Mouse (Mus musculus): ENCODE measurements at regions not wholly inside any gene's neighbourhood (a gene's known extent, or its start where the extent isn't known, plus 50 kb on each side); places are given as distances from the start of the nearest gene placed in this dataset.

- no peak overlapping the region for H3K4me2 ChIP-seq (replicated peaks; ENCODE audit: low read depth, low read length)
- no peak overlapping the region for H3K27ac ChIP-seq (ENCODE audit: low read depth, low read length)
- no peaks in the 10 kb centered on the region for H3K27me3 ChIP-seq (ENCODE audit: control insufficient read depth, insufficient read depth, low read length)
- ATAC-seq (ENCODE audit: low FRiP score) (peak; percentile 51), DNase-seq (ENCODE audit: low spot score) (peak; percentile 19)
- no peaks in the 10 kb centered on the region for H3K36me3 ChIP-seq (ENCODE audit: control insufficient read depth, insufficient read depth, low read length)
- no peaks in the 10 kb centered on the region for H3K4me1 ChIP-seq (replicated peaks; ENCODE audit: control insufficient read depth, insufficient read depth, low read length)
- 57% methylated on average over 11 of the region's 11 CpGs for WGBS
- no peak overlapping the region for H3K9ac ChIP-seq (ENCODE audit: low read depth, low read length)
- no peaks in the 10 kb centered on the region for H3K9me3 ChIP-seq (ENCODE audit: control insufficient read depth, low read length)
- no peak overlapping the region for H3K4me3 ChIP-seq (ENCODE audit: low read depth, low read length)
Observed at GRCm38 (mm10) chr12:38928786-38929351, 149.7 kb downstream of the Etv1 start.

DNA sequence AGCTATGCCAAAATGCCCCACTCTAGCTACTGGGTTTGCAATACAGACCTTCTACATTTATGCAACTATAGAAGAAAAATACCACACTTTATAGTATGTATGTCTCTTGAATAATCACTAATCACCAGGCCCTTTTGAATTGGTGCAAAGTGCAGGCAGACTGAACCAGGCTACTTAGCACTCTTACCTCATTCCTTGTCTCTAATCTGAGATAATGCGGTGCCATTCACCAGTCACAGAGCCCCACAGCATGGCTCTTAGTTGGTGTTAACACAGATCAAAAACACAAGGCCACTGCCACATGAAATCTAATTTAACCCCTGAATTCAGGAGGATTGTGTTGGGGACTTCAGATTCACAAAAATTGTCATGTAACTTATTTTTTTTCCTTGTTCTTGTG lies 150.5 kb downstream of the Etv1 start:
- Histone ChIP-seq H3K9ac (ENCODE audit: low read depth, low read length) (no peak overlapping the region), H3K9me3 (ENCODE audit: control insufficient read depth, low read length) (no peaks in the 10 kb centered on the region), H3K27ac (ENCODE audit: low read depth, low read length) (no peak overlapping the region), H3K4me1 (replicated peaks; ENCODE audit: control insufficient read depth, insufficient read depth, low read length) (no peaks in the 10 kb centered on the region), H3K36me3 (ENCODE audit: control insufficient read depth, insufficient read depth, low read length) (no peaks in the 10 kb centered on the region), H3K4me2 (replicated peaks; ENCODE audit: low read depth, low read length) (no peak overlapping the region), H3K4me3 (ENCODE audit: low read depth, low read length) (no peak overlapping the region), H3K27me3 (ENCODE audit: control insufficient read depth, insufficient read depth, low read length) (no peaks in the 10 kb centered on the region)
- ATAC-seq (ENCODE audit: low FRiP score), result no peak
- no peak for DNase-seq (ENCODE audit: low spot score)
- WGBS, result 71% methylated on average over 1 of the region's 1 CpGs

DNA sequence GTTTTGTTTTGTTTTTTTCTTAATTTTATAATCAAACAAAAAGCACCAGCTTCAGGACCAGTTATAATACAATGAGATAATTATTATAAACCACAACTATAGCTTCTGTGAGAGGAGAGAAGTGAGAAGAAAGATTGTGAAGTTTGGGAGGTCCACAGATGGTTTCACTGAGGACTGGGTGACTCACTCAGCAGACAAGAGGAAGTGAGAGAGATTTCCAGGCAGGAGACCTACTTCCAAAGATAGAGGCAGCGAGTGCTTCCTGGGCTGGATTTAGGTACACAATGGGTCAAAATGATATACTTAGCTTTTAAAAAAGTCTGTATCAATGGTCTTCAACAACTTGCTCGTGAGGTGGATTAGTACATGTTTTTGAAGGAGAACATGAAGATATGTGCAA lies 152.6 kb downstream of the Etv1 start:
- Histone ChIP-seq H3K27me3 (ENCODE audit: control insufficient read depth, insufficient read depth, low read length) (no peaks in the 10 kb centered on the region), H3K9ac (ENCODE audit: low read depth, low read length) (no peak overlapping the region)

DNA sequence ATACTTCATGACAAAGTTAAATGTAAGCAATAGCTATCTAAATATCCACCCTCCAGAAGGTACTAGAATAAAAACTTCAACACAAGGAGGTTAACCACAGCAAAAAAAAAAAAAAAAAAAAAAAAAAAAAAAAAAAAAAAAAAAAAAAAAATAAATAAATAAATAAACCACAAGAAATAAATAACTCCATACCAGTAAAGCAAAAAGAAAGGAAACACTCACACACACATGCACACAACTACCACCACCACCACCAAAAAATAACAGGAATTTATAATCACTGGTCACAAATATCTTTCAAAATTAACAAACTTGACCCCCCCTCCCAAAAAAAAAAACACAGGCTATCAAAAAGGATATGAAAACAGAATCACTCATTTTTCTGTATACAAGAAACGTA lies 180.4 kb downstream of the Etv1 start:
- 61% methylated on average over 1 of the region's 1 CpGs for WGBS
- Histone ChIP-seq H3K27ac (ENCODE audit: low read depth, low read length) (no peak overlapping the region), H3K4me1 (replicated peaks; ENCODE audit: control insufficient read depth, insufficient read depth, low read length) (no peaks in the 10 kb centered on the region), H3K4me2 (replicated peaks; ENCODE audit: low read depth, low read length) (no peak overlapping the region), H3K9me3 (ENCODE audit: control insufficient read depth, low read length) (no peaks in the 10 kb centered on the region), H3K36me3 (ENCODE audit: control insufficient read depth, insufficient read depth, low read length) (no peaks in the 10 kb centered on the region), H3K9ac (ENCODE audit: low read depth, low read length) (no peak overlapping the region), H3K4me3 (ENCODE audit: low read depth, low read length) (no peak overlapping the region), H3K27me3 (ENCODE audit: control insufficient read depth, insufficient read depth, low read length) (no peaks in the 10 kb centered on the region)
- DNase-seq (ENCODE audit: low spot score), result no peak
- ATAC-seq (ENCODE audit: low FRiP score), result no peak

More for the DNA sequence above, 152.6 kb downstream of the Etv1 start:
- H3K4me3 ChIP-seq (ENCODE audit: low read depth, low read length), result no peak overlapping the region
- H3K4me1 ChIP-seq (replicated peaks; ENCODE audit: control insufficient read depth, insufficient read depth, low read length), result no peaks in the 10 kb centered on the region
- no peak overlapping the region for H3K4me2 ChIP-seq (replicated peaks; ENCODE audit: low read depth, low read length)
- DNase-seq (ENCODE audit: low spot score), result no peak
- no peak for ATAC-seq (ENCODE audit: low FRiP score)
- WGBS, result 77% methylated on average over 2 of the region's 2 CpGs
- H3K27ac ChIP-seq (ENCODE audit: low read depth, low read length), result no peak overlapping the region
- no peaks in the 10 kb centered on the region for H3K36me3 ChIP-seq (ENCODE audit: control insufficient read depth, insufficient read depth, low read length)
- H3K9me3 ChIP-seq (ENCODE audit: control insufficient read depth, low read length), result no peaks in the 10 kb centered on the region

- no peaks in the 10 kb centered on the region for H3K9me3 ChIP-seq (ENCODE audit: control insufficient read depth, low read length)
- no peak for ATAC-seq (ENCODE audit: low FRiP score)
- no peak overlapping the region for H3K9ac ChIP-seq (ENCODE audit: low read depth, low read length)
- H3K27me3 ChIP-seq (ENCODE audit: control insufficient read depth, insufficient read depth, low read length), result no peaks in the 10 kb centered on the region
- DNase-seq (ENCODE audit: low spot score), result no peak
- H3K36me3 ChIP-seq (ENCODE audit: control insufficient read depth, insufficient read depth, low read length), result no peaks in the 10 kb centered on the region
- no peak overlapping the region for H3K4me2 ChIP-seq (replicated peaks; ENCODE audit: low read depth, low read length)
- H3K4me1 ChIP-seq (replicated peaks; ENCODE audit: control insufficient read depth, insufficient read depth, low read length), result no peaks in the 10 kb centered on the region
- H3K27ac ChIP-seq (ENCODE audit: low read depth, low read length), result no peak overlapping the region
- H3K4me3 ChIP-seq (ENCODE audit: low read depth, low read length), result no peak overlapping the region
Observed at GRCm38 (mm10) chr12:38962302-38962701, 183.1 kb downstream of the Etv1 start.

DNA sequence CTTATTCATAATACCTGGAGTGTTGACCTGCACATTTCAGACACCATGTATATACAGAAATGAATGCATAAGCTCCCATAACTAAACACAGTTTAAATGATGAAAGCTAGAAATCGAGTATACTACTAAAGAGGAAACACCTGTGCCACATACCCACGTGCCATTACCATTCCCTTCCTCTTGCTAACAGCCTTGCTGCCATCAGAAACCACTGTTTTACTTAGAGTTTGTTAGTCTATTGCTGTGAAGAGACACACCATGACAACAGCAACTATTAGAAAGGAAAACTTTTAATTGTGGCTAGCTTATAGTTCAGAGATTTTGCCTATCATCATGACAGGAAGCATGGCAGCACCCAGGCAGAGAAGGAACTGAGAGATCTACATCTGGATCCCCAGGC lies 191.2 kb downstream of the Etv1 start:
- no peak overlapping the region for H3K27ac ChIP-seq (ENCODE audit: low read depth, low read length)
- no peaks in the 10 kb centered on the region for H3K36me3 ChIP-seq (ENCODE audit: control insufficient read depth, insufficient read depth, low read length)
- H3K4me3 ChIP-seq (ENCODE audit: low read depth, low read length), result no peak overlapping the region
- no peak overlapping the region for H3K9ac ChIP-seq (ENCODE audit: low read depth, low read length)
- 64% methylated on average over 2 of the region's 2 CpGs for WGBS
- no peak overlapping the region for H3K4me2 ChIP-seq (replicated peaks; ENCODE audit: low read depth, low read length)
- ATAC-seq (ENCODE audit: low FRiP score) (no peak), DNase-seq (ENCODE audit: low spot score) (no peak)
- no peaks in the 10 kb centered on the region for H3K4me1 ChIP-seq (replicated peaks; ENCODE audit: control insufficient read depth, insufficient read depth, low read length)
- H3K9me3 ChIP-seq (ENCODE audit: control insufficient read depth, low read length), result no peaks in the 10 kb centered on the region
- H3K27me3 ChIP-seq (ENCODE audit: control insufficient read depth, insufficient read depth, low read length), result no peaks in the 10 kb centered on the region

DNA sequence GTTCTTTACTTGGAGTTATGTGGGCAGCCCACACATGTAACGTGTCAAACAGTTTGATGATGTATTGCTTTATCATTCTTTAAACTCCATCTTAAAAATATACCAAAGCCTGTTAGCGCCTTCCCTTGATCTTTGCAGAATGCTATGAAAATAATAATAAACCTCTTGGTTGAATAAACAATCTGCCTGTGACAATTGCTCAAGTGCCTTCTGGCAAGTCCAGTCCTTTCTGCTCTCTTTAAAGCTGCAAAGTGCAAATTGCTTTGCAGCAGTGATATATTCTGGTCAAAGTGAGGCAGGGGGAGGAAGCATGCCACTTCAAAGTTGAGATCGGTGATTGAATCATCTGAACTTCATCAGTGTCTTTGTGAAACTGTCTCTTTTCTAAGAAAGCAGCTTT lies 193.0 kb downstream of the Etv1 start:
- no peak overlapping the region for H3K27ac ChIP-seq (ENCODE audit: low read depth, low read length)
- ATAC-seq (ENCODE audit: low FRiP score), result no peak
- no peaks in the 10 kb centered on the region for H3K9me3 ChIP-seq (ENCODE audit: control insufficient read depth, low read length)
- no peaks in the 10 kb centered on the region for H3K36me3 ChIP-seq (ENCODE audit: control insufficient read depth, insufficient read depth, low read length)
- no peak overlapping the region for H3K4me3 ChIP-seq (ENCODE audit: low read depth, low read length)
- no peak for DNase-seq (ENCODE audit: low spot score)
- H3K9ac ChIP-seq (ENCODE audit: low read depth, low read length), result no peak overlapping the region
- no peak overlapping the region for H3K4me2 ChIP-seq (replicated peaks; ENCODE audit: low read depth, low read length)
- no peaks in the 10 kb centered on the region for H3K4me1 ChIP-seq (replicated peaks; ENCODE audit: control insufficient read depth, insufficient read depth, low read length)
- no peaks in the 10 kb centered on the region for H3K27me3 ChIP-seq (ENCODE audit: control insufficient read depth, insufficient read depth, low read length)
- 89% methylated on average over 3 of the region's 3 CpGs for WGBS

GRCm38 (mm10) chr12:38975508-38975907 lies 196.3 kb downstream of the Etv1 start:
- Histone ChIP-seq H3K27ac (ENCODE audit: low read depth, low read length) (no peak overlapping the region), H3K4me3 (ENCODE audit: low read depth, low read length) (no peak overlapping the region), H3K4me2 (replicated peaks; ENCODE audit: low read depth, low read length) (no peak overlapping the region), H3K4me1 (replicated peaks; ENCODE audit: control insufficient read depth, insufficient read depth, low read length) (no peaks in the 10 kb centered on the region), H3K9me3 (ENCODE audit: control insufficient read depth, low read length) (no peaks in the 10 kb centered on the region), H3K9ac (ENCODE audit: low read depth, low read length) (no peak overlapping the region), H3K27me3 (ENCODE audit: control insufficient read depth, insufficient read depth, low read length) (no peaks in the 10 kb centered on the region), H3K36me3 (ENCODE audit: control insufficient read depth, insufficient read depth, low read length) (no peaks in the 10 kb centered on the region)
- 83% methylated on average over 4 of the region's 4 CpGs for WGBS
- ATAC-seq (ENCODE audit: low FRiP score), result no peak
- no peak for DNase-seq (ENCODE audit: low spot score)

DNA sequence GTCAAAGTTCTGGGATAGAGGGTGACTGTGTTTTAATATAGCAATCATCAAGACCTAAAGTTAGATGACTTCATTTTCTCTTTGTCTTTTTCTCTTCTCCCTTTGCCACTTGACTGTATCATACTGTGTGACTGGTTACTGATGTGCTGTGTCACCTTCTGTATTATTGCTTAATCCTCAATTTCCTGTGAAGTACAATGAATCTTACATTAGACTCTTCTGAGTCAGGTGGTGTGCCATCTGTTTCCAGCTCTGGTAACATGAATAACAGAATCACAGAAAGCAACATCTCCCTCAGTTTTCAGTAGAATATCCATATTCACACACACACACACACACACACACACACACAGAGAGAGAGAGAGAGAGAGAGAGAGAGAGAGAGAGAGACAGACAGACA lies 203.2 kb downstream of the Etv1 start:
- no peaks in the 10 kb centered on the region for H3K36me3 ChIP-seq (ENCODE audit: control insufficient read depth, insufficient read depth, low read length)
- DNase-seq (ENCODE audit: low spot score), result no peak
- H3K4me1 ChIP-seq (replicated peaks; ENCODE audit: control insufficient read depth, insufficient read depth, low read length), result no peaks in the 10 kb centered on the region
- H3K27me3 ChIP-seq (ENCODE audit: control insufficient read depth, insufficient read depth, low read length), result no peaks in the 10 kb centered on the region
- H3K27ac ChIP-seq (ENCODE audit: low read depth, low read length), result no peak overlapping the region
- no peak for ATAC-seq (ENCODE audit: low FRiP score)
- H3K9me3 ChIP-seq (ENCODE audit: control insufficient read depth, low read length), result no peaks in the 10 kb centered on the region
- no peak overlapping the region for H3K4me3 ChIP-seq (ENCODE audit: low read depth, low read length)
- no peak overlapping the region for H3K9ac ChIP-seq (ENCODE audit: low read depth, low read length)
- no peak overlapping the region for H3K4me2 ChIP-seq (replicated peaks; ENCODE audit: low read depth, low read length)

Data from hindbrain, embryonic 11.5 days (tissue).